In the genomic region with DNA sequence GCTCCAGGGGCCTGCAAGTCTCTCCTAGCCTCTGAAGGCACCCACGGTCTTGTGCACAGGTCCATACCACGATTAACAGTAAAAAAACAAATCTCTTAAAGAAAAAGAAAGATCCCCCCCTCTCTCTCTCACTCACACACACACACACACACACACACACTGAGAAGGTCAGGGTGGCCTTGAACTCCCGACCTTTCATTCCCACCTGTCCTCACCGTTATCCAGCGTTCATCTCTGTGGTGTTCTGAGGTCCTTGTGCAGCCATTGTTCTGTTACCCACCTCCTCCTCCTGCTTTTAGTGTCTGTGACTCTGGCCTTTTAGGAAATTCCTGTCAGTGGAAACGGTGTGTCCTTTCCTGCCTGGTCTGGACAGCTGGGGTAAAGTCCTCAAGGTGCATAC, we compare ENCODE assay signal across 19 mouse cellular contexts. TPM values are rescaled to one million over a fixed set of nuclear protein-coding genes. Genes with fewer than 3 reads are reported as not detected.
DNase-seq lines count a peak whose midpoint lies in the region; TF ChIP-seq lines count a peak whose summit lies in the region.
"Had no signal": no experiment of that assay in that cellular context is flagged by ENCODE, and none has a peak within 500 bp of the region (broad histone marks: within the 10 kb centered on the region; RNA-seq: fewer than 3 reads in every experiment).

No protein-coding gene starts in this region.

- peaks cover 81% of the 10 kb centered on the region for H3K4me1 ChIP-seq in E14TG2a.4 (replicated peaks; ENCODE audit: low read depth, low read length)
- H3K4me1 ChIP-seq: forebrain, embryonic 13.5 days; forebrain, embryonic 15.5 days had no signal

- H3K36me3 ChIP-seq in E14TG2a.4 (ENCODE audit: insufficient read depth, low read length): peaks cover 60% of the 10 kb centered on the region
- H3K36me3 ChIP-seq: embryonic facial prominence, embryonic 10.5 days; embryonic facial prominence, embryonic 12.5 days; forebrain, embryonic 15.5 days had no signal

- DNase-seq in ES-CJ7 (ENCODE audit: low read depth, low spot score) (peak; percentile 57), R1 (ENCODE audit: low read depth, low spot score) (peak; percentile 73)
- no peak for DNase-seq in adrenal gland, postnatal 25 days
- no peak for DNase-seq in spleen, postnatal 36 days (ENCODE audit: low spot score in 2 of 2)
- DNase-seq: adrenal gland, adult 2 months; adrenal gland, postnatal 10 days; adrenal gland, postnatal 36 days; cerebellum, adult 11-12 months; cerebellum, adult 2 months; cerebellum, adult 9-10 months; cerebellum, postnatal 36 days; forebrain, postnatal 0 days had no signal

- H3K9me3 ChIP-seq in E14TG2a.4 (ENCODE audit: low read length): no peaks in the 10 kb centered on the region
- H3K9me3 ChIP-seq: embryonic facial prominence, embryonic 12.5 days; forebrain, embryonic 15.5 days had no signal

- TF ChIP-seq CTCF in E14TG2a.4 (conservative IDR thresholded peaks at IDR 0.05; ENCODE audit: low read length): no peak

- H3K27me3 ChIP-seq in E14TG2a.4 (ENCODE audit: insufficient read depth, low read length): no peaks in the 10 kb centered on the region
- H3K27me3 ChIP-seq: CH12.LX; embryonic facial prominence, embryonic 12.5 days; forebrain, embryonic 13.5 days; forebrain, embryonic 15.5 days; Patski had no signal

- 0 out of 2 replicates have a peak overlapping the region, but pooled peaks have one; percentile 10 for H3K4me3 ChIP-seq in E14TG2a.4 (replicated peaks; ENCODE audit: low read length)
- H3K4me3 ChIP-seq: embryonic facial prominence, embryonic 10.5 days; embryonic facial prominence, embryonic 12.5 days; forebrain, embryonic 13.5 days; forebrain, embryonic 15.5 days had no signal

RNA-seq across cellular contexts. Expression of a gene that starts 21.4 kb away (rescaled TPM):
- 6.1 and 7.4 TPM in 2 replicates for total RNA-seq in adrenal gland, postnatal 25 days (2021)

RNA-seq across cellular contexts. Expression of a gene that starts 49.7 kb away (rescaled TPM):
- 35.7 and 43.8 TPM in 2 replicates for total RNA-seq in adrenal gland, postnatal 25 days (2021)

RNA-seq across cellular contexts. Expression of a gene that starts 55.2 kb away (rescaled TPM):
- 212 and 245 TPM in 2 replicates for total RNA-seq in adrenal gland, postnatal 25 days (2021)

Comparison
In these comparisons a context has a peak if more than half of its experiments do, and no peak if none do; other contexts are left out.
1. DNase-seq: peak in ES-CJ7 (single experiment) and R1 (single experiment); none in adrenal gland, postnatal 25 days (single experiment) and spleen, postnatal 36 days (0 of 2).